Mouse (Mus musculus): ENCODE results near the gene Irf9. TPM values are rescaled to one million over a fixed set of nuclear protein-coding genes. Genes with fewer than 3 reads are reported as not detected.

Gene Irf9
- 10.8 and 12.1 TPM in 2 replicates for polyA plus RNA-seq (2014; fragmentation: Nextera tagmentation; extraction: Ambion mirVana)

DNA sequence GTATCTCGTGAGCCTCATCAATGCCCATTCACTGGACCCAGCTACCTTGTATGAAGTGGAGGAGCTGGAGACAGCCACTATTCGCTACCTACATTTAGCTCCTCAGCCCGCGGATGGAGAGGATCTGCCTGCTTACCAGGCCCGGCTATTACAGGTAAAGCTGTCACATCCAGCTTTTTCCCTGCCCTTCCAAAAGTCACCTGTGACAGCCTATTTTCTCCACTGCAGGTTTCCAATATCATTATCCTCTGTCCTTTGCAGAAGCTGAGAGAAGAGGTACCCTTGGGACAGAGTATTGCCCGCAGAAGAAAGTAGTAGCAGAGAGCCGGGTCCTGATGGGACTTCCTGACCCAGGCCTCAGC lies at the start of gene Irf9:
Irf9 (plus strand) TSS at position 301 of the 362 bp plus-strand sequence.
- H3K27me3 ChIP-seq (replicated peaks; ENCODE audit: control insufficient read depth, insufficient read depth, low read length), result no peaks in the 10 kb centered on the region
- no peaks in the 10 kb centered on the region for H3K9me3 ChIP-seq (ENCODE audit: control insufficient read depth, low read length)
- DNase-seq (ENCODE audit: low spot score), result no peak
- peaks cover 4% of the 10 kb centered on the region; the same call in 1 of the 2 replicates for H3K4me1 ChIP-seq (ENCODE audit: control insufficient read depth, insufficient read depth, low read length)
- H3K36me3 ChIP-seq (ENCODE audit: control insufficient read depth, insufficient read depth, low read length), result peaks cover 81% of the 10 kb centered on the region
- no peak for ATAC-seq (ENCODE audit: low read depth)
- peak within 1 kb of the TSS; percentile 42 for H3K4me3 ChIP-seq (ENCODE audit: low read depth, low read length)
- peak within 1 kb of the TSS; percentile 60 for H3K9ac ChIP-seq (ENCODE audit: low read depth, low read length)
- peak within 1 kb of the TSS; percentile 48 for H3K27ac ChIP-seq (replicated peaks; ENCODE audit: low read depth, low read length)
- peak within 1 kb of the TSS; percentile 59 for H3K4me2 ChIP-seq (ENCODE audit: low read depth, low read length)
- 83% methylated on average over 7 of the region's 7 CpGs for WGBS

DNA sequence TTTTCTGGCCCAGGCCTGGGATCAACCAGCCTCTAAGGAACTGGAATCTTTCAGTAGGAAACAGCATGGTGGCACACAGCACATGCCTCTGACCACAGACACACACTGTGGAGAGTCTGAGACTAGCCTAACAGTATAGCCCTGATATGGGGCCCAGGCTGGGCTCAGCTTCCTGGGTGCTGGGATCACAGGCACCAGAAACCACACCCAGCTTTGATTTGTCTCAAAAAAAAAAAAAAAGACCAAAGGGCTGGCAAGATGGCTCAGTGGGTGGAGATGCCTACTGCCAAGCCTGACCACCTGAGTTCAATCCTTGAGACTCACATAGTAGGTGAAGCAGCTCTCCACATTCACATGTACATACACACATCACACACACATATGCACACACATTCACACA lies 48.7 kb upstream of the Irf9 start:
- H3K9me3 ChIP-seq (ENCODE audit: control insufficient read depth, low read length), result no peaks in the 10 kb centered on the region
- H3K9ac ChIP-seq (ENCODE audit: low read depth, low read length), result no peak overlapping the region
- no peak overlapping the region for H3K4me2 ChIP-seq (ENCODE audit: low read depth, low read length)
- H3K4me1 ChIP-seq (ENCODE audit: control insufficient read depth, insufficient read depth, low read length), result no peaks in the 10 kb centered on the region
- no peak for DNase-seq (ENCODE audit: low spot score)
- no peak for ATAC-seq (ENCODE audit: low read depth)
- no peaks in the 10 kb centered on the region for H3K27me3 ChIP-seq (replicated peaks; ENCODE audit: control insufficient read depth, insufficient read depth, low read length)
- H3K27ac ChIP-seq (replicated peaks; ENCODE audit: low read depth, low read length), result no peak overlapping the region
- H3K4me3 ChIP-seq (ENCODE audit: low read depth, low read length), result no peak overlapping the region
- H3K36me3 ChIP-seq (ENCODE audit: control insufficient read depth, insufficient read depth, low read length), result peaks cover 4% of the 10 kb centered on the region

DNA sequence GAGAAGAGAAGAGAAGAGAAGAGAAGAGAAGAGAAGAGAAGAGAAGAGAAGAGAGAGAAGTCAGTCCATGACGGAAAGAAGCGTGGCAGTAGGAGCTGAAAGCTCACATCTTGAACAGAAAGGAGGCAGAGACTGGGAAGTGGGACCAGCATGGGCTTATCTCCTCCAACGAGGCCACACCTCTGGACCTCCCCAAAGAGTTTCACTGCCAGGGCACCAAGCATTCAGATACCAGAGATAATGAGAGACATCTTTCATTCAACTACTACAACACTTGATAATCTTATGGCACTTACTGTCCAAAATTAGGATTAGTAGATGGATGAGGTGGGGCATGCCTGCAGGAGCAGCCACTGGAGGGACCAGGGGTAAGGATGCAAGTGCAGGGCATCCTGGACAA lies 47.6 kb upstream of the Irf9 start:
- DNase-seq (ENCODE audit: low spot score), result no peak
- Histone ChIP-seq H3K4me3 (ENCODE audit: low read depth, low read length) (no peak overlapping the region), H3K27me3 (replicated peaks; ENCODE audit: control insufficient read depth, insufficient read depth, low read length) (no peaks in the 10 kb centered on the region), H3K9ac (ENCODE audit: low read depth, low read length) (no peak overlapping the region), H3K36me3 (ENCODE audit: control insufficient read depth, insufficient read depth, low read length) (no peaks in the 10 kb centered on the region), H3K9me3 (ENCODE audit: control insufficient read depth, low read length) (no peaks in the 10 kb centered on the region), H3K4me2 (ENCODE audit: low read depth, low read length) (no peak overlapping the region), H3K4me1 (ENCODE audit: control insufficient read depth, insufficient read depth, low read length) (no peaks in the 10 kb centered on the region), H3K27ac (replicated peaks; ENCODE audit: low read depth, low read length) (no peak overlapping the region)
- no peak for ATAC-seq (ENCODE audit: low read depth)
- whole genome bisulfite sequencing, result 71% methylated on average over 3 of the region's 3 CpGs

DNA sequence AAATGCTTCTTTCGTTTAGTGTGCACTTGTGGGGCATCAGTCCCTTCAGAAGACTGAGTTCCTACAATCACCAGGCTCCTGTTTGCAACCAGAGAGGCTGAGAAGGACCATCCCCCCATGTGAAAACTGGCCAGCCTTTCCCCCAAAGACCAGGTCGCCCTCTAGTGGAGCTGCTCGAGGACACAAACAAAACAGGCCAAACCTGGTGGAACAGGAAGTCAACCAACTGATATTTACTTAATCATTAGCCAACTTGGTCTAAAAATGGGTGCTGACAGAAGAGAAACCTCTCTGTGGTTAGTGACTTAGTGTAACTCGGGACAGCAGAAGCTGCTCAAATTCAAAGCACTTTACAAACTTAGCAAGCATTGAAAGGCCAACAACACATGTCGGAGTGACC lies 46.4 kb upstream of the Irf9 start:
- Histone ChIP-seq H3K9me3 (ENCODE audit: control insufficient read depth, low read length) (no peaks in the 10 kb centered on the region), H3K9ac (ENCODE audit: low read depth, low read length) (no peak overlapping the region), H3K27me3 (replicated peaks; ENCODE audit: control insufficient read depth, insufficient read depth, low read length) (no peaks in the 10 kb centered on the region), H3K4me3 (ENCODE audit: low read depth, low read length) (no peak overlapping the region), H3K4me1 (ENCODE audit: control insufficient read depth, insufficient read depth, low read length) (peaks cover 8% of the 10 kb centered on the region), H3K27ac (replicated peaks; ENCODE audit: low read depth, low read length) (no peak overlapping the region), H3K4me2 (ENCODE audit: low read depth, low read length) (no peak overlapping the region), H3K36me3 (ENCODE audit: control insufficient read depth, insufficient read depth, low read length) (no peaks in the 10 kb centered on the region)
- DNase-seq (ENCODE audit: low spot score) (peak; percentile 70), ATAC-seq (ENCODE audit: low read depth) (no peak)
- 26% methylated on average over 5 of the region's 5 CpGs for WGBS

DNA sequence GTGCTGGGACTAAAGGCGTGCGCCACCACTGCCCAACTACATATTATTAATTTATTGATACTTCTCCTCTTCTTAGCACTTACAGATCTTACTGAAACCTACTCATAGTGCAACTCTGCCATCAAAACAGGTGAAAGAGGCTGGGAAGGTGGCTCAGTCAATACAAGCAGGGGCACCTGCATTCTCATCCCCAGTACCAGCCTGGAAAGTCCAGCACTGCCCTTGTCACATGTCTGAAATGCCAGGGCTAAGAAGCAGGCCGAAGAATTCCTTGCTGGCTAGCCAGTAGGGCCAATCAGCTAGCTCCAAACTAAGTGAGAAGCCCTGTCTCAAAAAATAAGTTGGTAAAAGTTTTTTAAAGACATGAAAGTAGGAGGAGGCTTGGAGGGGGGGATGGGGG lies 45.8 kb upstream of the Irf9 start:
- Histone ChIP-seq H3K4me3 (ENCODE audit: low read depth, low read length) (no peak overlapping the region), H3K36me3 (ENCODE audit: control insufficient read depth, insufficient read depth, low read length) (no peaks in the 10 kb centered on the region), H3K9me3 (ENCODE audit: control insufficient read depth, low read length) (no peaks in the 10 kb centered on the region), H3K9ac (ENCODE audit: low read depth, low read length) (no peak overlapping the region), H3K27me3 (replicated peaks; ENCODE audit: control insufficient read depth, insufficient read depth, low read length) (no peaks in the 10 kb centered on the region), H3K4me1 (ENCODE audit: control insufficient read depth, insufficient read depth, low read length) (peaks cover 8% of the 10 kb centered on the region), H3K27ac (replicated peaks; ENCODE audit: low read depth, low read length) (no peak overlapping the region), H3K4me2 (ENCODE audit: low read depth, low read length) (no peak overlapping the region)
- DNase-seq (ENCODE audit: low spot score) (no peak), ATAC-seq (ENCODE audit: low read depth) (no peak)
- WGBS, result 92% methylated on average over 3 of the region's 3 CpGs

DNA sequence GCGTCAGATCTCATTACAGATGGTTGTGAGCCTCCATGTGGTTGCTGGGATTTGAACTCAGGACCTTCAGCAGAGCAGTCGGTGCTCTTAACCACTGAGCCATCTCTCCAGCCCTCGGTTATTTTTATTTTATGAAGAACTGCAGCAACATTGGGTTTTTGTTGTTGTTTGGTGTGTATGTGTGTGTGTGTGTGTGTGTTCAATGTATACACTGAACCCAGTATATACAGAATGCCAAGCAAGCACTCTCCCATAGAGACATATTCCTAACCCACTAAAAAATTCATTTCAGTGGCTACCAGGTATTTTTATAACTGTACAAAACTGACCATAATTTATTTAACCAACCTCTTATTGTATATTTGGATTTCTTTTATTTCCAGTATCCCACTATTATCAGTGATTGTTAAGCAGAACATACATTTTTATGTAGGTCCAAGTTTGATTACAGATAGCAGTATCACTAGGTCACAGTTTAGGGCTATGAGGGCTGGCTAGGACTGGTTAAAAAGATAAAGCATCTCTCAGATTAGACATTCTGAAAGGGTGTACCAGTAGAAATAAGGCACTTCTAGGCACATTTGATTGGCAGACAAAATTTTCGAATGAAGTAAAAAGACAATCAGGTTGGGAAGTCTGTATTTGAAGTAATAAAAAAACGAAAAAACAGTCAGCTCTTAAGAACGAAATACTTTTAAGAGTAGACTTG lies 44.5 kb upstream of the Irf9 start:
- DNase-seq (ENCODE audit: low spot score), result no peak
- Histone ChIP-seq H3K4me1 (ENCODE audit: control insufficient read depth, insufficient read depth, low read length) (peaks cover 8% of the 10 kb centered on the region), H3K4me3 (ENCODE audit: low read depth, low read length) (peak overlapping the region; percentile 70), H3K36me3 (ENCODE audit: control insufficient read depth, insufficient read depth, low read length) (peaks cover 9% of the 10 kb centered on the region; the same call in 1 of the 2 replicates), H3K27me3 (replicated peaks; ENCODE audit: control insufficient read depth, insufficient read depth, low read length) (no peaks in the 10 kb centered on the region), H3K9me3 (ENCODE audit: control insufficient read depth, low read length) (no peaks in the 10 kb centered on the region), H3K9ac (ENCODE audit: low read depth, low read length) (peak overlapping the region; percentile 77), H3K27ac (replicated peaks; ENCODE audit: low read depth, low read length) (peak overlapping the region; percentile 98; the same call in 1 of the 2 replicates), H3K4me2 (ENCODE audit: low read depth, low read length) (peak overlapping the region; percentile 65)
- WGBS, result 52% methylated on average over 6 of the region's 6 CpGs
- ATAC-seq (ENCODE audit: low read depth), result no peak

DNA sequence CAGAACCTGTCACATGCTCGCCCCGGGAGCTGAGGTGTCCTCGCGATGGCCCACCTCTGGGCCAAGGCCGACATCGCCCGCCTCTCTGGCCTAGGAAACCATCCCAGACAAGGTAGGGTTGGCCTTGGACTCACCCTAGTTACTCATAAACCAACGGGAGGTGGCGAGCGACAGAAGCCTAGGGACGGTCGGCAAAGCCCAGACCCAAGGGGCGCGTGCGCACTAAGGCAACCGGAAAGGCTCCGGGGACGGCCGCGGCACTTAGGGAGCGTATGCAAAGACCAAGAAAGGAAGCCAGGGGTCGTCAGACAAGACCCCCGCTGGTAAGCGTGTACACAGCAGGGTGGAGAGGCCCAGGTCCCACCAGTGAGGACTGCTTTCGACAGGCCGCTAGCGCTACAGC lies 43.6 kb upstream of the Irf9 start, which contains the start of gene Dcaf11:
Dcaf11 (plus strand) TSS at position 208 of the 403 bp plus-strand sequence.
- 0% methylated on average over 27 of the region's 27 CpGs for WGBS

DNA sequence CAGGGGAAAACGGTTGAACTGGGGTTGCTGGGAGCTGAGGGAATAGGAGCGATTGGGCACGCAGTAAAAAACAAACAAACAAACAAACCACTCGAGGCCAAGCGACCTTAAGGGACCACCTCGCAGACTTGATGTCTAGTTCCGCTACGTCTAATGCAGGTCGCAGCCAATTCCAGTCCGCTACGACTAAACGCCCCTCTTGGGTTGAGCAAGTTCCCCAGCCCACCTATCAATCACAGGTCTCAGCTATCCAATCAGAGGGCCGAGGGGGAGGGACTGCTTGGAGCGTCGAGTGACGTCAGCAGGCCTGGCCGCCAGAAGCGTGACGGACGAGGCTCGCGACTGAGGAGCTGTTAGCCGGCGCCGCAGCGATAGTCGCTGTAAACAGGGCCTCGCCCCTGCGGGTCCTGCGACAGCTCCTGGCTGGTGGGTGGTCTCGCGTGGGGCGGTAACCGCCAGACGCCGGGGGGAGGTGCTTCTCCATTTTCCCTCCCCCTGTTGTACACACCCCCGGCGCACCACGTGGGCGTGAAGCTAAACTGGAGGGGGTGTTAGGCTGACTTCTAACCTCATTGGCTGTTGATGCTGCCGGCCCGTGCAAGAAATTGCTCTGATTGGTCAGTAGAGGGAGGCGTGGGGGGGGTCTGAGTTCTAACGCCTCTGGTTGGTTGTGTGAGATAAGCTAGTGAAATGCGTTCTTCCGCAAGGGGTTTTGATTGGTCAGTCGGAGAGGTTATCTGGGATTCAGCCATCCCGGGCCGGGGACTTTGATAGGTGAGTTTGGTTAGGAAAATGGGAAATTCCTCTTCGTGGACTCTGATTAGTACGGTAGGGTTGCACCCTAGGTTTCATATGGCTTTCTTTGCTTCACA lies 42.9 kb upstream of the Irf9 start, which contains the start of gene A730061H03Rik:
A730061H03Rik (minus strand) TSS at position 205 of the 872 bp plus-strand sequence.
- Histone ChIP-seq H3K27ac (replicated peaks; ENCODE audit: low read depth, low read length) (peak within 1 kb of the TSS; percentile 98), H3K4me1 (ENCODE audit: control insufficient read depth, insufficient read depth, low read length) (peaks cover 8% of the 10 kb centered on the region), H3K4me2 (ENCODE audit: low read depth, low read length) (peak within 1 kb of the TSS; percentile 65), H3K4me3 (ENCODE audit: low read depth, low read length) (peak within 1 kb of the TSS; percentile 70), H3K27me3 (replicated peaks; ENCODE audit: control insufficient read depth, insufficient read depth, low read length) (no peaks in the 10 kb centered on the region), H3K36me3 (ENCODE audit: control insufficient read depth, insufficient read depth, low read length) (peaks cover 23% of the 10 kb centered on the region), H3K9ac (ENCODE audit: low read depth, low read length) (peak within 1 kb of the TSS; percentile 77), H3K9me3 (ENCODE audit: control insufficient read depth, low read length) (no peaks in the 10 kb centered on the region)
- DNase-seq (ENCODE audit: low spot score) (peak; percentile 100), ATAC-seq (ENCODE audit: low read depth) (peak; percentile 95)
- 0% methylated on average over 34 of the region's 51 CpGs for WGBS

More for the DNA sequence above, 43.6 kb upstream of the Irf9 start, which contains the start of gene Dcaf11:
- H3K4me3 ChIP-seq (ENCODE audit: low read depth, low read length), result peak within 1 kb of the TSS; percentile 70
- H3K4me2 ChIP-seq (ENCODE audit: low read depth, low read length), result peak within 1 kb of the TSS; percentile 65
- no peaks in the 10 kb centered on the region for H3K27me3 ChIP-seq (replicated peaks; ENCODE audit: control insufficient read depth, insufficient read depth, low read length)
- DNase-seq (ENCODE audit: low spot score), result peak; percentile 96
- H3K9ac ChIP-seq (ENCODE audit: low read depth, low read length), result peak within 1 kb of the TSS; percentile 77
- H3K36me3 ChIP-seq (ENCODE audit: control insufficient read depth, insufficient read depth, low read length), result peaks cover 17% of the 10 kb centered on the region
- ATAC-seq (ENCODE audit: low read depth), result peak; percentile 81
- peaks cover 8% of the 10 kb centered on the region for H3K4me1 ChIP-seq (ENCODE audit: control insufficient read depth, insufficient read depth, low read length)
- peak within 1 kb of the TSS; percentile 98 for H3K27ac ChIP-seq (replicated peaks; ENCODE audit: low read depth, low read length)
- no peaks in the 10 kb centered on the region for H3K9me3 ChIP-seq (ENCODE audit: control insufficient read depth, low read length)

All from embryonic facial prominence, embryonic 14.5 days (tissue).